Mouse (Mus musculus): ENCODE measurements around the gene 1700001K19Rik.
"Not testable (repeated sequence)": the region's sequence is repeated elsewhere in the genome, so short reads cannot be mapped to it uniquely, and the experiment has no call there.

Gene 1700001K19Rik

DNA sequence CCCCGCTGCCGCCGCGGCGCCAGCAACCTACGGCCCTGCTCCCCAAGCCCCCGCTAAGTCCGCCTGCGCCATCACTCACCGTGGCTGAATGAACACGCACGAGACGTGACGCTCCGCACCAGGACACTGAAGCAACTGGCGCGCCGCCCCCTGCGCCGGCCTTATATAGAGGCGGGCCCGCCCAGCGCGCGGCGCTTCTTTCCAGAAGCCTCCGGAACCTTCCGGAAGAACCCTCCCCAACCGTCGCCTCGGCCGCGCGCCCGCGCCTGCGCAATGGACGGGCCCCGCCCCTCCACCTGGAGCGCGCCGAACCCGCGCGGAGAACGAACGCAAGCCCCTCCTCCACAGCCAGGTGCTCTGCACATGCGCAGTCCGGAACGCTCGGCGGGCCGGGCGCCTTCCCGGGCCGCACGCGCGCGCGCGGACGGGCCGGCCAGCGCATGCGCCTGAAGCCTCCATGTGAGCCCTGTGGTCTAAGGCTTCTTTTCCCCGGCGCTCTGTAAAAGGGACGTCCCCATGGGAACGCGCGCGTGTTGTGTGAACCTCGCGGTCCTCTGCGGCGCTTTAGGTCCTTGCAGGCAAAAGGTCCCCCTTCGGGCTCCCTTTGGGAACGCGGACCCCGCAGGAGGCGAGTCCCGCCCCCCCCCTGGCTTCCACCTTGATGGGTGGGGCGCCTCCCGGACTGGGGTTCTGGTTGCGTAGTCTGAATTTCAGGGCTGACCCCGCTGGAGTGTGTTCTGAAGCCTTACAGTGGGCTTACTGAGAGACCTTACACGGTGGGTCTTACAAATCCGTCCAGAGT is 14.0 kb upstream of the 1700001K19Rik start:
- DNase-seq (ENCODE audit: low spot score) = peak; percentile 98

DNA sequence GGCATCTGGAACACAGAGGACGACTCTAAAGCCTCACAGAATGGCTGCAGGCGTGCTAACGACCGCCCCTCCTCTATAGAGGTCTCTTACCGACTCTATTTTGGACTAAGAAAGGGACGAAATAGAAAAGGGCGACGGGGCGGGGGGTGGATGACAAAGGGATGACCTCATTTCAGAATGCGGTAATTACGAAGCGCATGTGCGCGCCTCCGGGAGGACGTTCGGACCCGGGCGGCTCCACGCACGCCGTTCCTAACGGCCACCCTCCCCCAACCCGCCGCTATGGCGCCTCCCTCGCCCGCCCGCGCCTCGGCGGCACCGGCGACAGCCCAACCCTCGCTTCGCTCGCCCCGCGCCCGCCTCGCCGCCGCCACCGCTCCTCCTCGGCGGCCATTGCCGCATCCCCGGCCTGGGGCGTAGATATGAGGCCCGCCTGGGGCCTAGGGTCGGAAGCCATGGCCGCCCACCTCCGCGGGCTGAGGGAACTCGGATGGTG is 13.3 kb upstream of the 1700001K19Rik start:
- DNase-seq (ENCODE audit: low spot score) = peak; percentile 52

DNA sequence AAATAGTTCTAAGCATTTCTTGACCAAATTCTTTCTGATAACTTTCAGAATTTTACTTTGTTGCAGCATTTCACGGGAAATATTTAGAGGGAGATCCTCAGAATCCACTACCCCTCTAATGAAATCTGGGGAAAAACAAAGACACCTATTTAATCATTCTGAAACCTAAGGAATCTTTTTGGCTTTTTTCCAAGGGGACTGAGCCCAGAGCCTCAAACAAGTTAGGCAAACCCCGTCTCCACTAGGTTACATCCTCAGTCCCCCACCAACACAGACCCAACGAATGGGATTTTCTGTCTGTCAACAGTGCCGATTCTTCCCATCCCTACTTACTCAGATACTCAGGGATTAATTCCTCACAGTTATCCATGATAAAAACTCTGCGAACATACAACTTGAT is 11.0 kb upstream of the 1700001K19Rik start:
- DNase-seq (ENCODE audit: low spot score) = not testable (repeated sequence)

DNA sequence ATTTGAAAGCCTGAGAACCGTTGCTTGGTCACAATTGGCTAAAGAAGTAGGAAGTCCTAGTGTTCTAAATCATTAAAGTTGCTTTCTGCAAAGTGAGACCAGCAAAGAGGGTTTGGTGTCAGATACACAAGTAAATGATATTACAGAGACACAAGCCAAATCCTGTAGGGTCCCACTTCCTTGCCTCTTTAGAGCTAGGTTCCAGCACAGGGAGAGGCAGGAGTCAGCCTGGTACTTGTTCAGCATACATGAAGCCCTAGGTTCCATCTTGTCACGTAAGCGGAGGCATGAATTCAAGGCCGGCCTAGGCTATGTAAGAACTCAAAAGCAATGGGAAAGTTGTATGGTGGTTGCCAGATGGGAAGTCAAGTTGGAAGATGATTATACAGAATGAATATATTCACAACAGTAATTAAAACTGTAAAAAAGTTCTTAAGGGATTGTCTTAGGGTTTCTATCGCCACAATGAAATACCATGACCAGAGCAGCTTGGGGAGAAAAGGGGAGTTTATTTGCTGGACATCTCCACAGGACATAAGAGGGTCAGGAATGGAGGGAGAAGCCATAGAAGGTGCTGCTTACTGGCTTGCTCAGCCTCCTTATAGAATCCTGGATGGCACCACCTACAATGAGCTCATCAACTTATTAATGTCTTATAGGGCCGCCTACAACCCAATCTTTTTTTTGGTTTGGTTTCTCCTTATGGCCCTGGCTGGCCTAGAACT is 7.7 kb upstream of the 1700001K19Rik start:
- no peak for DNase-seq (ENCODE audit: low spot score)

DNA sequence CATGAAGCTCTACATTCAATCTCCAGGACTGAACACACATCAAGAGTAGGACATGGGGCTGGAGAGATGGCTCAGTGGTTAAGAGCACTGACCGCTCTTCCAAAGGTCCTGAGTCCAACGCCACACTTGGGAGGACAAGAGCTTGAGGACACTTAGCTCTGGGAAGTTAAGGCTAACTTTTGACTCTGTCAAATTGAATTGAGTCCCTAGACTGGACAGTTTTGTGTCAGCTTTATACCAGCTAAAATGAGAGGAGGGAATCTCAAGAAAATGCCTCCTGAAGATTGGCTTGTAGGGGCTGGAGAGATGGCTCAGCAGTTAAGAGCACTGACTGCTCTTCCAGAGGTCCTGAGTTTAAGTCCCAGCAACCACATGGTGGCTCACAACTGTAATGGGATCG is 6.5 kb upstream of the 1700001K19Rik start:
- DNase-seq (ENCODE audit: low spot score) = not testable (repeated sequence)

DNA sequence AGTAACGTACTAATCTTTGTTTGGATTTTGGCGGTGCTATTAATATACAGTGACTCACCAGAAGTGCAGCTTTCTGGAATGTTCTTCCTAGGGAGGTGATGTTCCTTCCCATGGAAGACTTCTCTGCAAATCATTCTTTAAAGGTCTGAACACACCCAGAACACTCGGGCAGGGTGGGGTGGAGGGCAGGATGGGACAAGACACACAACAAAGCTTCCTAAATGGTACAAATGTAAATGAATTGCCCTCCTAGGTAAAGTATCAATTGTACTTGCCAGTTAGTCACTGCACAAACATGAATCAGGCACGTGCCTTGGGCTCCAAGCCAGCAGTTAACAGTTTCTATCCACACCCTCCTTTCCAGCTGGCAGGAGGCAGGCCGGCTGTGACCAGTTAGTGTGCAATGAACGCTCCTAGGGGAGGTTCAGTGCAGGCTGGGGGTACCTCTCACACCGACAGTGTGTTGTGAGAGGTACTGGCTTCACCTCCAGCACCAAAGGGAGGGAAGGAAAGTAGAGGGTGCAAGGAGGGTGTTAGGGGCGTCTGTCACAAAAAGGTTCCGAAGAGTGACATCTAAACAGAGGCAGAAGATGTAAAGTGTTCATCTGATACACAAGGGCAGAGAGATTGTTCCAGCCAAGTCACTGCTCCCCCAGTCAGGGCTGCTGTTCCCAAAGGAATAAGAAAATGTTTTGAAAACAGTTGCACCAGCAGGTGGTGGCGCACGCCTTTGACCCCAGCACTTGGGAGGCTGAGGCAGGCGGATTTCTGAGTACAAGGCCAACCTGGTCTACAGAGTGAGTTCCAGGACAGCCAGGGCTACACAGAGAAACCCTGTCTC is 5.7 kb upstream of the 1700001K19Rik start:
- peak; percentile 80 for DNase-seq (ENCODE audit: low spot score)

DNA sequence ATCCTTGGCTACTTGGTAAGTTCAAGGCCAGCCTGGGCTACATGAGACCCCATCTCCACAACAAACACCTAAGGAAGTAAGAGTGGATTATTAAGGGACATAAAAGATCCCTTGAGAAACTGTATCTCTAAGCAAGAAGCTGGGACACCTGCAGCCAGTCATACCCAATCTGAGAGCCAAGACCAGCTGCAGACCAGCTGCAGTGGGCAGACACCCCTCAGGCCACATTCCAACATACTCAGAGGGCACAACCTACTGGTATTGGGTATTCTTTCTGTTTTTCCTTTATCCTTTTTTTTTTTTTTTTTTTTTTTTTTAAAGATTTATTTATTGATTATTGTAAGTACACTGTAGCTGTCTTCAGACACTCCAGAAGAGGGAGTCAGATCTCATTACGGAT is 1.2 kb upstream of the 1700001K19Rik start:
- no peak for DNase-seq (ENCODE audit: low spot score)

DNA sequence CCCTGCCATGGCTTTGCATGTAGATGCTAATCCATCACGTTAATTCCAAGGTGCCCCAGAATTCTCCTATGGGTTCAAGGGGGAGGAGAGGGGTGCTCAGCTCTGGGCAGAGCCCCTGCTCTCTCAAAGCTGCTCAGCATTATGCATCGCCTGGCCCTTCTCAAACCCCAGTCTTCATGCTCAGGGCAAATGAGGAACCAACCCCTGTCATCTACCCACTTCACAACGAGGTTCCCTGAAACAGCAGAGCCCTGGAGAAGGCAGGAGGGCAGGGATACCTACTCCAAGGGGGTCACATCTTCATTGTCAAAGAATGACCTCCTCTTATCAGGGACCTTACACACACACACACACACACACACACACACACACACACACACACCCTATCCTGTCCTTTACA is 541 bp downstream of the 1700001K19Rik start:
- DNase-seq (ENCODE audit: low spot score) = no peak

DNA sequence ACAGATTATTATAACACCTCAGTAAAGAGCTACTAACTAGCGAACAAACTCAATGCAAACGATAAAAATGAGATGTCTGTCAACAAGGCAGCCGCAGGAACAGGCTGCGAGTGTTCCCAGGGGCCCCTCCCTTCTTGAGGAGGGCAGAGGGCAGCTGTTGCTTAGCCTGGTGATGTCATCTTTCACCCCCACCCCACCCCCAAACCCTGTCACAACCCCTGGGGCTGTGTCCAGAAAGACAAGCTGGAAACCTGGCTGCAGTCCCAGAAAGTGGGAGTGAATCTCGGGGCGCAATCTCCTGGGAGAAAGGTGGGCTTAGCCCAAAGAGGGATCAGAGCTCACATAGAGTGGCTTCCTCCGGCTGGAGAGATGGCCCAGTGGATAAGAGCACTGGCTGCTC is 1.2 kb downstream of the 1700001K19Rik start:
- DNase-seq (ENCODE audit: low spot score) = no peak

DNA sequence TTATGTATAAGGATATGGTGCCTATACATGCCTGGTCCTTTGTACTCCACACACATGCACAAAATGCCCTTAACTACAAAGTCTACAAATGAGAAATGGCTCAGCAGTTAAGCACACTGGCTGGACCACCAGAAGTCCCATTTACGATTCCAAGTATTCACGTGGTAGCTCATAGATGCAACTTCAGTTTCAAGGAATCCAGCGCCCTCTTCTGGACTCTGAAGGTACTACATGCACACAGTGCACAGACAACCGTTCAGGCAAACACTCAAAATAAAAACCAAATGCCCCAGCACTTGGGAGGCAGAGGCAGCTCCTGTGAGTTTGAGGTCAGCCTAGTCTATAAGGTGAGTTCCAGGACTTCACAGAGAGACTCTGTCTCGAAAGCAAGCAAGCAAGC is 8.2 kb downstream of the 1700001K19Rik start:
- DNase-seq (ENCODE audit: low spot score) = no peak

DNA sequence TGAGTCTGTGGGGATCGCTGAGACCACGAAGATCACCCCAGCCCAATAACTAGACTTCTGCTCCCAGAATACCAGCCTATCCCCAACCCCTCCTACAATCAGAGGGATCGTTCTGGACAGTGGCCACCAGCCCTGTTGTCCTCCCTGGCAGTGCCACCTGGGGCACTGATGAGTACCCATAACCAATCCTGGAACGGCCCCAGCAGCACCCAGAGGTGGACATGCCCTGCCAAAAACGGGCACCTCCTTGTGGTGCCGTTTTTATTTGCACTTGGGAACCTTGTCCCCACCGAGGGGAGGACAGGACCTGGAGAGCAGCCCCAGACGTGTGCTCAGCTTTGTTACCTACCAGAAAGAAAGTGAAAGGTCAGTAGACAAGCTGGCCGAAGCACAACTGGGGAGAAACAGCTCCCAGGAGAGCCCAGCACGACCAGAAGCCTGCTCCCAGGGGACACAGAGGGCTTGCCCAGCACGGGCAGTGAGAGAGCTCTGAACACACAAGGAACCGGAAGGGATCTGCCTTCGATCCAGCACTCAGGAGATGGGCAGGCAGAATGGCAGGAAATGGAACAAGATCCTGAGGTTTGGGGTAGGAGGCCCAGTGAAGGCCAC is 14.8 kb downstream of the 1700001K19Rik start:
- no peak for DNase-seq (ENCODE audit: low spot score)

DNA sequence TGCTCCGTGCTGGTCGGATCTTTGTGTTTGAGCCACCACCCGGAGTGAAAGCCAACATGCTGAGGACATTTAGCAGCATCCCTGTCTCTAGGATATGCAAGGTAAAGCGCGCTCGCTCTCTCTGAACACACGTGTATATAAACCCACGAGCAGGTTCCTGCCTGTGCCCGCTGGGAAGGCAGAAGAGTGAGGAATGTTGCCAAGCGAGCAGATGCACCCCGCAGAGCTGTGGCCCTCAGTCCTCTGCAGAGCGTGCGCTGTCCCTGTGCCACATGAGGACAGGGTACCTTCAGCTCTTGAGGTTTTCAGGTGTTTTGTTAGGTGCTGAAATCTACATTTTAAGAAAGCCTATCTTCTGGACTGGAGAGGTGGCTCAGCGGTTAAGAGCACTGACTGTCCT is 20.7 kb downstream of the 1700001K19Rik start:
- DNase-seq (ENCODE audit: low spot score) = no peak

DNA sequence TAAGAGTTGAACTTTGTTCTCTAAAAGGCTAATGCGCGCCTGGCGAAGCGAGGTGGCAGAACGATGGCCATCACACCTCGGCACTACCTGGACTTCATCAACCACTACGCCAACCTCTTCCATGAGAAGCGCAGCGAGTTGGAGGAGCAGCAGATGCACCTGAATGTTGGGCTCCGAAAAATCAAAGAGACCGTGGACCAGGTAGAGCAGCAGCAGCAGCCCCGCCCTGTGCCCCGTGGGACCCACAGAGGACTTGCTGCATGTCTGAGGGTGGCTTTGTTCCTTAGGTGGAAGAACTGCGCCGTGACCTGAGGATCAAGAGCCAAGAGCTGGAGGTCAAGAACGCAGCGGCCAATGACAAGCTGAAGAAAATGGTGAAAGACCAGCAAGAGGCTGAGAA is 31.0 kb downstream of the 1700001K19Rik start:
- DNase-seq (ENCODE audit: low spot score) = no peak

DNA sequence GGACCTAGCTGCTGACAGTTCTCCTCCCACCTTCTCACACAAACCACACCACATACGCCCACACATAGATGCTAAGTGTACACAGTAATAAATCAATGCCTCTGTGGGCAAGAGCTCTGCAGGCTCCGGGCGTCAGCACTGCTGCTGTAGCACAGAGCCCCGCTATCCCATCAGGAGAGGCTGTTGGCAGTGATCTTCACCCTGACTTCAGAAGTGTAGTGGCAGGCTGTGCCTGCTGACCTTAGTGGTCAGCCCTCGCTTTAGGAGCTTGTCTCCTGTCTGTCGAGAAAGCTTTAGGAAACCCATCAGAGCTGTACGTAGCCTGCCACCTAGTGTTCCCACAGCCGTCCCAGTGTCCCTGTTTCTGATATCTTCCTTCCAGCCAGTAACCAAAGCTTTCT is 32.2 kb downstream of the 1700001K19Rik start:
- DNase-seq (ENCODE audit: low spot score) = no peak

DNA sequence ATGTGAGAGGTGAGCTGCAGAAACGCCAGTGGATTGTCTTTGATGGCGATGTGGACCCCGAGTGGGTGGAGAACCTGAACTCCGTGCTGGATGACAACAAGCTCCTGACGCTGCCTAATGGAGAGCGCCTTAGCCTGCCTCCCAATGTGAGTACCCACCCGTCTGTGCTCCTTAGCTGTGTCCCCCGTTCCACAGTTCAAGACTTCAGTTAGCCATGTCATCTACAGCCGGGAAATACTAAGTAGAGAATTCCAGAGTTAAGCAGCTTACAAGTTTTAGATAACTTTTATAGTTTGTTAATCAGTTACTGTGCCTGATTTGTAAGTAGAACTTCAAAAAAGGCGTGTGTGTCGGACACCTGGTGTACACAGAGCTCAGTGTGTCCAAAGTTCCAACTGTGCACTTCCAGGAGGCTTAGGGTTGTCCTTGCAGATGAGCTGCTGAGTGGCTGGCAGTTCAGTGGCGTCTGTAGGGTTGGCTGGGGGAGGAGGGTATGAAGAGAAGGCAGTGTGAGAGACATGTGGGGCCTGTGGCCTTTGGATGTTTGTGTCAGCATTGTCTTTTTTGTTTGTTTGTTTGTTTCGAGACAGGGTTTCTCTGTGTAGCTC is 44.8 kb downstream of the 1700001K19Rik start:
- DNase-seq (ENCODE audit: low spot score) = no peak

DNA sequence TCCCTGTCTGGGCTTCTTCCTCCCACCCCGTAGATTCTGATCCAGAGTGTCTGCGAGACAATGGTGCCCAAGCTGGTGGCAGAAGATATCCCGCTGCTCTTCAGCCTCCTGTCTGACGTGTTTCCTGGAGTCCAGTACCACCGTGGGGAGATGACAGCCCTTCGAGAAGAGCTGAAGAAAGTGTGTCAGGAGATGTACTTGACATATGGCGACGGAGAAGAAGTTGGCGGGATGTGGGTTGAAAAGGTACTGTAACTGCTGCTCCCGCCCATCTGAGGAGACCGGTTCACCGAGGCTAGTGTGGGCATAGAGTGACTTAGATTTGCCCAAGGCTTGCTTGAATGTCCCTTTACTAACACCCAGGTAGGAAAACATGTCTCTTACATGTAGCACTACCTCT is 46.1 kb downstream of the 1700001K19Rik start:
- no peak for DNase-seq (ENCODE audit: low spot score)

DNA sequence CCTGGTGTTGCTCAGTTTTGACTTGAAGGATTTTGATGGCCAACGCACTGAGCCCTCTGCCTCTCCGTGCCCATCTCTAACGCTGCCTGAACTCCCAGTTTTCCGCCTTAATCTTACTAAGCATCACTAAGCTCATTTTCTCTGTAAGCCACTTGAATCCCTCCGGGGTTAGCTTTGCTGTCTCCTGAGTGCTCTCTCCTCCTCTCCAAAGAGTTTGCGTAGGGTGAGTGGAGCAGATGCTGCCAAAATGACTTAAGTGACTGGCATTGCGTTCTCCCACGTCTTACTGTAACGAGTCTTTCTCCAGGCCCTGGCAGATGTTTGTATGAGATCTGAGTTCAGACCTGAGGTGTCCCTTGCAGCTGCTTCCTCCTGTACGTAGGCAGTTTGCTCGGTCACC is 52.4 kb downstream of the 1700001K19Rik start:
- DNase-seq (ENCODE audit: low spot score) = no peak
